Mouse (Mus musculus): ENCODE measurements at regions not wholly inside any gene's neighbourhood (a gene's known extent, or its start where the extent isn't known, plus 50 kb on each side); places are given as distances from the start of the nearest gene placed in this dataset.

DNA sequence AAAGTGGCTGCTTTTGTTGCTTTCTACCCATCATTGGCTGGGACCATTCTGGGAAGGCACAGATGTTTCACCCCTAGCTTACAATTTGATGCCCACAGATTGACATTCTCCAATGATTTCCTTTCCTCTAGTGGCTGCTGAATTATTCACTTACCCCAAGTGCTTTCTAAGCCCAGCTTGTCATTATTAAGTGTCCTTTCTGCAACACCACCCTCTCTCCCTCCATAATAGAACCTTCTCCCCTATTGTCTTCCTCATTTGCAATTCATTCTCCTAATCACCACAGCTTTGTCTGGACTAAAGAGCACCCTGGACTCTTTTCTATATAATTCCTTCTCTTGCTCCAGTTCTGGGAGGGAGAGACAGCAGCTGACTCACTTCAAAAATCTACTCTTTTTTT lies 2780.0 kb upstream of the 5930422O12Rik start:
- no peak for DNase-seq (ENCODE audit: inconsistent age in 2 of 2, low spot score in 1 of 2)

DNA sequence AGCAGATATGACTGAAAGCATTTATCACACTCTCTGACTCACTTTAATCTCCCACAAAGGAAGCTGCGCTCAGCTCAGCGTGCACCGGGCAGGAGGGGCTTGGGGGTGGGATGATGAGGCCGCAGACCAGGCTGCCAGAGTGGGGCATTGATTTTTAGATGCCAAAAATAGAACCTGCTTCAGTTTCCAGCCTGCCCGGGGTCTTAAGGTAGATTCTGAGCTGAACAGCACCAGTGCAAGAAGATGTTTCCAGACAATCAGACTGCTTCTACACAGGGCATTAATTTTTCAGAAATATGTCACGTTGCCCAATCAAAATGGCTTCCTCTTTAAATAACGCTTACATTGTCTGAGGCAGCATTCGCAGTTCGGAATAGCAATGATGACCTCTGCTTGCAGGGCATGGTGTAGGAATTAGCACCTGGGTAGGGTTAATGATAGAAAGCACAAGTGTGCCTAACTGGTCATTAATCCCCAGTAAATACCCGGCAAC lies 2772.7 kb upstream of the 5930422O12Rik start:
- DNase-seq (ENCODE audit: inconsistent age in 2 of 2, low spot score in 1 of 2) = peak in 1 of 2 experiments; percentile 56

DNA sequence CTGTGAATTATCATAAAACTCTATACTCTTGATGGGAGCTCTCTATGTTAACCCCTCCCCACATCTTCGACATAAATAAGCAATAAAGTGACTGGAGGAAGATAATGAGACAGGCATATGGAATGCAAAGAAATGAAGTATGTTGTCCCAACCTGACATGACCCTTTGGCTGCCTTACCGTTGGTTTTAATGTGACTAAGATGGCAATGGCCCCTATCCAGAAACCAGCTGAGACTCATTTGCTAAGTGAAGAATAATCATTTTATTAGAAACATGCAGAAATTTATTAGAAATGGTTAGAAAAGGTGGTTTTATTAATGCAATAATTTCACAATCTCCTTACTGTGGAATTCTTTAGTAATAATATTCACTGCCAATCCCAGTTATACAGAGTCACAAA lies 2767.2 kb upstream of the 5930422O12Rik start:
- DNase-seq (ENCODE audit: inconsistent age in 2 of 2, low spot score in 1 of 2) = no peak

DNA sequence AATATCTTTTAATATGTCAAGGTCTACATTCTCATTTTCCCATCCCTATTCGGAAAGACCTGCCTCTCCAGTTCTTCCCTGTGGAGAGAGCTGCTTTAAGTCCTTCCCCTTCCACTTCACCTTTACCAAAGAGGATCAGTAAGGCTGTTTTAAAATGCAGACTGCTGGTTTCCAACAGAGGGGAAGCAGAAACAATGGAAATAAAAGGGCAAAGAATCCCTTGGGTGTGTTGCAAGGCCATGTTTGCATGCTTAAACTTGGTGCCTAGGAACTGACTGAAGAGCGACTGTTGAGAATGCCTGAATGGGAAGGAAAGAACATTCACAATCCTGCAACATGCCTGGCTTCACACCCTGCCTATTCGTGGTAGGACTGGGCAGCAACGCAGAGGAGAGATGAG lies 2759.1 kb upstream of the 5930422O12Rik start:
- DNase-seq (ENCODE audit: inconsistent age in 2 of 2, low spot score in 1 of 2) = no peak

DNA sequence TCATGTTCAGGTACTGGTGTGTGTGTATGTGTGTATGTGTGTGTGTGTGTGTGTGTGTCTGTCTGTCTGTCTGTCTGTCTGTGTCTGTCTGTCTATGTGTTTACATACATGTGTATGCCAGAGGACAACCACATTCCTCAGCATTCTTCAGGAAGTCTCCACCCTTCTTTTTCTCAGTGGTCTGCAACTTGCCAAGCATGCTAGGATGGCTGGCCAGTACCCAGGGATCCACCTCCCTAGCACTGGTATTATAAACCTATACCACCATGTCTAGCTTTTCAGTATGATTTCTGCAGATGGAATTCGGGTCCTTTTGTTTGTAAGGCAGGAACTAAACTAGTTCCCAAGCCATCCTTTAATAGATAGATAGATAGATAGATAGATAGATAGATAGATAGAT lies 2751.1 kb upstream of the 5930422O12Rik start:
- DNase-seq (ENCODE audit: inconsistent age in 2 of 2, low spot score in 1 of 2) = no peak

DNA sequence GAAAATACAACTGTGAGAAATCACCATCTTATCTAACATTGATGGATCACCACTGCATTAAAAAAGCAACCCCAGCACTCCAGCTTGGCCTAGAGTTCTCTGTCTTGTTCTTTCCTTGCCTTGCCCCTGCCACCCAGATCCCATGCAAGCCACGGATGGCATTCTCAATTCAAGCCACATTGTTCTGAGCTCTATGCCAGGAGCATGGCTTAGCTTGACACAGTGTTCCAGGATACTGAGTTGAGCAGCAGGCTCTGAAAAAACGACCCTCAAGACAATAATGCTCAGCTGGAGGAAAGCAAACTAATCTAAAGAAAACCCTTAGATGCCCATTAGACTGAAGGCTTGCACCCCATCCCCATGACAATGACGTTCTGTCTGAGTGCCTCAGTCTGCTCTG lies 2746.3 kb upstream of the 5930422O12Rik start:
- DNase-seq (ENCODE audit: inconsistent age in 2 of 2, low spot score in 1 of 2) = no peak

DNA sequence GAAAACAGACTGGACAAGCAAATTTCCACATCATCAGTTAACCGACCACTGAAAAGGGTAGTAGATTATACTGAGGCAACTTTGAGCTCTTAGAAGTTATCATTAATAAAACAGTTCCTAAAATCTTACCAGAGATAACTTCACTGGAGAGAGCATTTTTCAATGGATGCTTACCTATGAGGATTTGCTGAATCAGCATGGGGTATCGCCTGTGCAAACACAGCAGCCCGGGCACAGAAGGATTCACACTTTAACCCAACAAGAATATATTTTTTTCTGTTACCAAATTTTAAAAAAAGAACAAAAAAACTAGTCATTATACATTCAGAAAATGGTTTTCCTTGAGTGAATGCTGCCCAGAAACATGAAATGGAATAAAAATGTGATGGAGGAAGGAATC lies 2742.0 kb upstream of the 5930422O12Rik start:
- DNase-seq (ENCODE audit: inconsistent age in 2 of 2, low spot score in 1 of 2) = no peak

DNA sequence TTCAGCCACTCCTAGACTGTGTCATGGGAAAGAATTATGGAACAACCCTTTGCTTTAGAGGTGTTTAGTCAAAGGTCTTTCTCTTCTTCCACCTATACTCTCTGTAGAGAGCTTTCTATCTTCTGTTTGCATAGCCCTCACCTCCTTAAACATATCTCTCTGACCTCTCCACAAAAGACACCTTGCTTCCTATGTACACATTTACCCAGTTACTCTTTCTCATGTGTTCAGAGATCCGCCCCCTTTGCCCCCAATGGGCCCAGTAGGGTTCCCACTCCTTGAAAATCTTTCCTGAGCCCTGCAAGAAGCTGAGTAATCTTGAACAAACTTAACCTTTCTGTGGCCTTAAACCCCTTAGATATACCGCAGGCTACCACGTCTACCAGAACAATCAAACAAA lies 2734.4 kb upstream of the 5930422O12Rik start:
- DNase-seq (ENCODE audit: inconsistent age in 2 of 2, low spot score in 1 of 2) = no peak

DNA sequence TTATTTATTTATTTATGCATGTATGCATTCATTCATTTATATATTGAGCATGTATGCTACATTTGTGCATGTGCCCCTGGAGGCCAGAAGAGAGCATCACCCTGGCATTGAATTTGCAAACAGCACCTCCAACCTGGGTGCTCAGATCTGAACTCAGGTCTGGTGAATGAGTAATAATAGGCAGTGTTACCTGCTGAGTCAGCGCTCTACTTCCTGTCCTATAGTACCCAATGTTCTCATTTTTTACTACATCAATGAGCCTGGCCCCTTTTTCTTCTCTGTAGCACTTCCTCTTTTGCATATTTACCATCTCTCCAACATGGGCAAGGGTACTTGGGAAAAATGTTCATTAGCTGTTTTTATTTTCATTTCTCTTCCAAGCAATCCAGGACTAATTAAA lies 2711.9 kb upstream of the 5930422O12Rik start:
- no peak for DNase-seq (ENCODE audit: inconsistent age in 2 of 2, low spot score in 1 of 2)

DNA sequence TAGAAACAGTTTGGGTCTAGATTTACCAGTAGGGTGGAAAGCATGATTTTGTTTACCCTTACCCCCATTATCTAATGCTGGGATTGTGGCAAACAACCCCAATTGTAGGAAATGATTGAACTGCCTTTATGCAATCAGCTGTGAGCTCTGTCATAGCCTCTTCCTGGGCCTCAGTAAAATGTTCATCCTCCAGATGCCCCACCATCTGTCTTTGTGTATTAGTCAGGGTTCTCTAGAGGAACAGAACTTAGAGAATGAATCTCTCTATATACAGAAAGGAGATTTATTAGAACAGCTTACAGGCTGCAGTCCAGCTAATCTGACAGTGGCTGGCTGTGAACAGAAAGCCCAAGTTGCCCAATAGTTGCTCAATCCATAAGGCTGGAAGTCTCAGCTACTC lies 2698.1 kb upstream of the 5930422O12Rik start:
- no peak for DNase-seq (ENCODE audit: inconsistent age in 2 of 2, low spot score in 1 of 2)

DNA sequence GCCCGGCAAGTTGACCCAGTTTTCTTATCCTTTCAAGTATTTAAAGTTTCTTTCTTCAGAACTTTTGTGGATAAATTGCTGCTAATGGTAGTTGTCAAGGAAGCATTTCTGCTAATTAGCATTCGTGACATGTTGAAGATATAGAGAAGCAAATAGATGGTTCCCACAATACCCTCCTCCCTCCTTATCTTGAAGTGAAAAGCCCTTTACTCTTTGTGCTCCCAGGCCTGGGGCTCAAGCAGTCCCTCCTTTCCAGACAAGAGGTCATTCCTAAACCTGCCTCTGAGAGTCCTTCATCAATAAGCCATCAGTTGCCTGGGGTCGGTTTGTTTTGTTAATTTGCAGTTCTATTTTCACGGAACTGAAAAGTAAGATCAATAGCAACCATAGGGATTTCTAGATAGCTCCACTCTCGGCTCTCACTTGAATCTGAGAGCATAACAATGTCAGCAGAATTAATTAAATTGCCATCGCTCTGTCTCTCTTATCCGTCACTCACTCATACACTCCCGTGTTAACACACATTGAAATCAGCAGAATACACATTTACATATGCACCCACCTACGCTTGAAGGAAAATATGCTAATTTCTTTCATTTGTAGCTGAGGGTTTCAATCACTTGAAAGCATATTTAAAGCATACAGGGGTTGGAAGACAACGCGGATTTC lies 2695.8 kb upstream of the 5930422O12Rik start:
- DNase-seq (ENCODE audit: inconsistent age in 2 of 2, low spot score in 1 of 2) = no peak

DNA sequence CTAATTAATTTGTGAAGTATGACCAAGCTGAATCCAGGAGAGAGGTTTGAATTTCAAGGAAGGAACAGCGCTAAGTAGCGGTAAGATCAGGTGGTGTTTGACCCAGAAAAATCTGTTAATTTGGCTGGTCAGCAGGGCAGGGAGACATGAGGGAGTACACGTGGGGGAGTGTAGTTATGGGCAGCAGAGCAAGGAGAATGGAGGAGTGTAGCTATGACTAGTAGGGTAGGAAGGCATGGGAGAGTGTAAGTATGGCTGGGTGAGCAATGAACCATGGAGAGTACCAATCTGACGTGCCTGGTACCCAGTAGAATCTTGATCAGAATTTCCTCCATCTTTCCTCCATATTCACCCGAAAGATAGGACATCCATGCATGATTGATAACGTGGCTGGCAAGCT lies 2695.1 kb upstream of the 5930422O12Rik start:
- DNase-seq (ENCODE audit: inconsistent age in 2 of 2, low spot score in 1 of 2) = no peak

DNA sequence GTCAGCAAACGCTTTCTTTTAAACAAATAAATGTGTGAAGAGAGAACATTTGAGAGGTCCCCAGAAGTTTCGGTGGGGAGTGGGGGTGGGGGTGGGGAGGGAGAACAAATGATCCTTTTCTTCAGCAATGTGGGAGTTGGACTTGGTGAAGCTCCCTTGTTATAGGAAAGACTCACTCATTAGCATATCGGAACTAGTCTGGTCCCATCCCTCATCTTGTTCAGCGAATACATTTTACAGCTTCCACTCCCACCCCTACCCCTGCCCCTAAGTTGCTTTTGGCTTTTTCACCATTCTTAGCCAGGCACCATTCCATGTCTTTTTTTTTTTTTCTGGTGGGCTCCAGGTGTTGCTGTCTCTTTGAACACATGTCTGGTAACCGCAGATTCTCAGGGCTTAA lies 2693.2 kb upstream of the 5930422O12Rik start:
- DNase-seq (ENCODE audit: inconsistent age in 2 of 2, low spot score in 1 of 2) = no peak

DNA sequence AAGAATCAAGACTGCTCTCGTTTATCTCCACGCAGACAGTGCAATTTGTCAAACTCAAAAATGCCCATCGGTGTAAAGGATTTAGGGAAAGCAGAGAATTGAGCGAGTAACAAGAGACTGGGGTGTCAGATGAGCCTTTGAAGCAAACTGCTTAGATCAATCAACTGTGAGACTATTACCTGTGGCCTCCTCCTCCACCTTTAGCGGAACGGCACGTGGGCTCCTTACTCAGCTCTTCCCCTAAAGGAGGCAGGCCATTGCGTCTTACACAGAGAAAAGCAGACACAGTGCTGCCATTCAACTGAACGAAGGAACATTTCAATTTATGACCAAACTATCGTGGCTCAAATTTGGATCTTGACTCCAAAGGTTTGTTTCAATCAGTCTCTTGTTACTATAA lies 2692.8 kb upstream of the 5930422O12Rik start:
- DNase-seq (ENCODE audit: inconsistent age in 2 of 2, low spot score in 1 of 2) = no peak

DNA sequence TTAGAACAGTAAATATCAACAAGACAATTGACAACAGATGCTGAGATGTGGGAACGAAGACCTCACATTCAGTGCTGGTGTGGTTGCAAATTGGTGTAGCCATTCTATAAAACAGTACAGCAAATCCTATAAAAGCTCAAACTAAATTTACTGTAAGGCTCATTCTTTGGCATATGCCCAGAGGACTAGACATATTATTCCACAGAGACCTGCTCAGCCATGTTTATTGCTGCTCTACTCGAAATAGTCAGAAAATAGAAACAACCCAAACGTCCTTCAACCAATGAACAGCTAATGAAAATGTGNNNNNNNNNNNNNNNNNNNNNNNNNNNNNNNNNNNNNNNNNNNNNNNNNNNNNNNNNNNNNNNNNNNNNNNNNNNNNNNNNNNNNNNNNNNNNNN lies 2681.6 kb upstream of the 5930422O12Rik start:
- DNase-seq (ENCODE audit: inconsistent age in 2 of 2, low spot score in 1 of 2) = no peak
